Mouse (Mus musculus): ENCODE results near the gene Gm4756.
"Not testable (repeated sequence)": the region's sequence is repeated elsewhere in the genome, so short reads cannot be mapped to it uniquely, and the experiment has no call there.

- not testable (repeated sequence) for TF ChIP-seq POLR2A (IDR thresholded peaks at IDR 0.05; ENCODE audit: control insufficient read depth, low read depth, low read length); CTCF (IDR thresholded peaks at IDR 0.05; ENCODE audit: control insufficient read depth, insufficient read depth, insufficient replicate concordance, low read depth, low read length)
Measured at GRCm38 (mm10) chr12:72687741-72688140, 38.3 kb upstream of the Gm4756 start.

All from testis, adult 2 months (tissue).